Mouse (Mus musculus) liver, embryonic 14.5 days (tissue): ENCODE measurements around the gene Wwc2. TPM values are rescaled to one million over a fixed set of nuclear protein-coding genes. Genes with fewer than 3 reads are reported as not detected.

Source experiments
- ATAC-seq: fragments of 200-750 bp; cut with Nextera tagmentation; 2 replicates; pipeline ENCODE4 v1.8.0; 2017; ENCODE audit warnings: moderate number of reproducible peaks, mild to moderate bottlenecking, moderate library complexity; ENCODE audit not compliant: insufficient read depth
- DNase-seq, 3 experiments: peaks; one replicate each; pipeline ENCODE4 v3.0.0-alpha.2; 2012 to 2013; ENCODE audit warnings: low read depth in 3 of 3, low spot score in 3 of 3
- H3K27ac ChIP-seq: fragments of 300-500 bp; sonication (generic); 2 replicates; pipeline ENCODE4 v1.5.1; 2014; ENCODE audit warnings: moderate library complexity, mild to moderate bottlenecking, control low read depth, inconsistent platforms
- H3K27me3 ChIP-seq: fragments of 300-500 bp; sonication (generic); 2 replicates; pipeline ENCODE4 v1.6.1; 2014; ENCODE audit warnings: mild to moderate bottlenecking, low read length, moderate library complexity; ENCODE audit not compliant: control insufficient read depth, insufficient read depth
- H3K36me3 ChIP-seq: fragments of 300-500 bp; sonication (generic); replicated peaks from 2 replicates; pipeline ENCODE4 v1.6.1; 2014; ENCODE audit warnings: low read depth; ENCODE audit not compliant: control insufficient read depth, insufficient read depth
- H3K4me1 ChIP-seq, 2 experiments: fragments of 200-500 bp in 1 of 2; fragments of 300-500 bp in 1 of 2; sonication (generic) in 1 of 2; replicated peaks; 2 replicates each; pipeline ENCODE4 v1.6.1; 2012 to 2014; ENCODE audit warnings: antibody characterized with exemption in 1 of 2, inconsistent platforms in 1 of 2, low read length in 1 of 2; ENCODE audit not compliant: control insufficient read depth in 2 of 2, insufficient read depth in 2 of 2
- H3K4me2 ChIP-seq: fragments of 300-500 bp; sonication (generic); 2 replicates; pipeline ENCODE4 v1.6.1; 2014; ENCODE audit warnings: low read depth, mild to moderate bottlenecking, control low read depth, moderate library complexity
- H3K4me3 ChIP-seq, 2 experiments: fragments of 200-500 bp in 1 of 2; fragments of 300-500 bp in 1 of 2; sonication (generic) in 1 of 2; 2 replicates each; pipeline ENCODE4 v1.5.1; 2012 to 2014; ENCODE audit warnings: low read depth in 2 of 2, low read length in 2 of 2, mild to moderate bottlenecking in 2 of 2, control low read depth in 1 of 2, inconsistent platforms in 1 of 2, moderate library complexity in 1 of 2; ENCODE audit not compliant: insufficient read depth in 1 of 2
- H3K9ac ChIP-seq: fragments of 300-500 bp; sonication (generic); replicated peaks from 2 replicates; pipeline ENCODE4 v1.6.1; 2014; ENCODE audit warnings: mild to moderate bottlenecking, control low read depth, moderate library complexity
- H3K9me3 ChIP-seq: fragments of 300-500 bp; sonication (generic); 2 replicates; pipeline ENCODE4 v1.6.1; 2016; ENCODE audit warnings: low read length, mixed read lengths; ENCODE audit not compliant: control insufficient read depth
- CTCF ChIP-seq: IDR thresholded peaks from 2 replicates; pipeline ENCODE4 v1.5.1; 2016; ENCODE audit warnings: antibody characterized with exemption, low read depth, control low read depth
- EP300 ChIP-seq: IDR thresholded peaks from 2 replicates; pipeline ENCODE4 v1.6.1; 2016; ENCODE audit warnings: antibody characterized with exemption, low read depth
- WGBS: fragments of 180-500 bp; shearing (Covaris S2); extraction: QIAGEN DNeasy Blood & Tissue Kit; methylation state at CpG from one replicate; pipeline ENCODE4 v1.1.7; 2014; ENCODE audit not compliant: insufficient replicate concordance; 5-methylcytosine and 5-hydroxymethylcytosine counted together
- polyA plus RNA-seq, 2 experiments: library from polyadenylated mRNA; depleted of rRNA in 1 of 2; stranded (reverse) in 1 of 2; unstranded in 1 of 2; fragments of >200 nt; fragmentation: Nextera tagmentation in 1 of 2; extraction: Ambion mirVana in 1 of 2; gene quantifications; 2 replicates each; pipeline versions ENCODE4 v1.2.1 to v1.2.3; 2012 to 2014

Wwc2 gene
- polyA plus RNA-seq, 2 experiments = 0.90 to 1.0 TPM

GRCm38 (mm10) chr8:47847931-47848330, 142.8 kb downstream of the Wwc2 start:
- ATAC-seq (no peak), DNase-seq (no peak)
- Histone ChIP-seq H3K4me3 (no peak overlapping the region), H3K27me3 (no peaks in the 10 kb centered on the region), H3K9ac (no peak overlapping the region), H3K9me3 (no peaks in the 10 kb centered on the region), H3K36me3 (no peaks in the 10 kb centered on the region), H3K27ac (no peak overlapping the region), H3K4me2 (no peak overlapping the region), H3K4me1 (no peaks in the 10 kb centered on the region)
- no peak for TF ChIP-seq EP300
- no peak for TF ChIP-seq CTCF
- 76% methylated on average over 6 of the region's 6 CpGs for WGBS

- Histone ChIP-seq H3K27ac (no peak overlapping the region), H3K9ac (no peak overlapping the region), H3K4me3 (no peak overlapping the region), H3K9me3 (no peaks in the 10 kb centered on the region), H3K36me3 (no peaks in the 10 kb centered on the region), H3K4me2 (no peak overlapping the region), H3K4me1 (no peaks in the 10 kb centered on the region), H3K27me3 (no peaks in the 10 kb centered on the region)
- TF ChIP-seq EP300 (no peak), CTCF (no peak)
- ATAC-seq (no peak), DNase-seq (no peak)
- WGBS = 80% methylated on average over 14 of the region's 14 CpGs
Observed at GRCm38 (mm10) chr8:47847161-47847560, 143.6 kb downstream of the Wwc2 start.

GRCm38 (mm10) chr8:47845956-47846355, 144.8 kb downstream of the Wwc2 start:
- TF ChIP-seq CTCF = no peak
- TF ChIP-seq EP300 = no peak
- no peak overlapping the region for H3K27ac ChIP-seq
- DNase-seq (no peak), ATAC-seq (no peak)
- no peak overlapping the region for H3K9ac ChIP-seq
- H3K4me3 ChIP-seq = no peak overlapping the region
- H3K4me1 ChIP-seq = no peaks in the 10 kb centered on the region
- H3K36me3 ChIP-seq = no peaks in the 10 kb centered on the region
- H3K9me3 ChIP-seq = no peaks in the 10 kb centered on the region
- no peak overlapping the region for H3K4me2 ChIP-seq
- 89% methylated on average over 13 of the region's 13 CpGs for WGBS
- H3K27me3 ChIP-seq = no peaks in the 10 kb centered on the region

- no peaks in the 10 kb centered on the region for H3K27me3 ChIP-seq
- TF ChIP-seq CTCF (no peak), EP300 (no peak)
- no peak for DNase-seq
- H3K4me1 ChIP-seq = no peaks in the 10 kb centered on the region
- no peak overlapping the region for H3K9ac ChIP-seq
- no peak overlapping the region for H3K4me3 ChIP-seq
- no peak overlapping the region for H3K4me2 ChIP-seq
- H3K27ac ChIP-seq = no peak overlapping the region
- no peaks in the 10 kb centered on the region for H3K36me3 ChIP-seq
- WGBS = 82% methylated on average over 10 of the region's 10 CpGs
- no peak for ATAC-seq
- H3K9me3 ChIP-seq = no peaks in the 10 kb centered on the region
Observed at GRCm38 (mm10) chr8:47843651-47844050, 147.1 kb downstream of the Wwc2 start.

- WGBS = 63% methylated on average over 7 of the region's 7 CpGs
- no peaks in the 10 kb centered on the region for H3K4me1 ChIP-seq
- ATAC-seq = no peak
- H3K9ac ChIP-seq = no peak overlapping the region
- H3K4me3 ChIP-seq = no peak overlapping the region
- no peak overlapping the region for H3K27ac ChIP-seq
- no peak for DNase-seq
- no peaks in the 10 kb centered on the region for H3K9me3 ChIP-seq
- H3K4me2 ChIP-seq = no peak overlapping the region
- no peaks in the 10 kb centered on the region for H3K36me3 ChIP-seq
- TF ChIP-seq EP300 (no peak), CTCF (no peak)
- no peaks in the 10 kb centered on the region for H3K27me3 ChIP-seq
Observed at GRCm38 (mm10) chr8:47843063-47843462, 147.7 kb downstream of the Wwc2 start.

- Histone ChIP-seq H3K9ac (no peak overlapping the region), H3K9me3 (no peaks in the 10 kb centered on the region), H3K4me1 (no peaks in the 10 kb centered on the region), H3K36me3 (no peaks in the 10 kb centered on the region), H3K27me3 (no peaks in the 10 kb centered on the region), H3K4me2 (no peak overlapping the region), H3K27ac (no peak overlapping the region), H3K4me3 (no peak overlapping the region)
- DNase-seq (no peak), ATAC-seq (no peak)
- 71% methylated on average over 1 of the region's 1 CpGs for WGBS
- TF ChIP-seq CTCF (no peak), EP300 (no peak)
Observed at GRCm38 (mm10) chr8:47833944-47834343, 156.8 kb downstream of the Wwc2 start.
